Mouse (Mus musculus) left cerebral cortex, postnatal 36 days (tissue): ENCODE data around the gene Htr6. TPM values are rescaled to one million over a fixed set of nuclear protein-coding genes. Genes with fewer than 3 reads are reported as not detected.

Experiments used
- DNase-seq, 2 experiments: peaks; one replicate each; pipeline ENCODE4 v3.0.0; 2021 to 2022; ENCODE audit warnings: low spot score in 2 of 2, mixed read lengths in 1 of 2
- intact Hi-C: fragments of 180-260 bp; cut with DNase I; formaldehyde crosslinking; loops from one replicate; pipeline ENCODE4 v1.15.1; 2025
- total RNA-seq, 2 experiments: library from RNA; stranded (reverse); gene quantifications; 2 replicates each; pipeline ENCODE4 v1.2.3; 2021

The Htr6 gene
- total RNA-seq, 2 experiments from 2014 or later = 6.6 to 8.5 TPM

DNA sequence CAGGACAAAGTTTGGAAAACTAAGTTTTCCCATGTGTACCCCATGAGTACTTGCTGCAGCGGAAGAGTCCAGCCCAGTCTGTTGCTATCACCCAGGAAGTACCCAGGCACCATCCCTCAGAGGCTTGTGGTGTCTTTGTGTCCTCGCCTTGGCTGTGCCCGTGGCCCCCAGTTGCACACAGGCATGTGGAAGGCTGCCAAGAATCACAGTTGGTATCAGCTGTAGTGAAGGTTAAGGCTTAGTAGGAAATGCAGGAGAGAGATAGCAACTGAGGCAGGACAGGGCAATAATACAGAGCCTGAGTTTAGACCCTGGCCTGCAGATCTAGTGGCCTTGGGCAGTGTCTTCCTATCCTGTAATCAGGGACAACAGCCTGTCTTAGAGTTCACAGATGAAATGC, 55.0 kb downstream of the Htr6 start:
- intact Hi-C loops = no loop called here
- no peak for DNase-seq

GRCm38 (mm10) chr4:139019413-139019812, 56.0 kb downstream of the Htr6 start:
- intact Hi-C loops = no loop called here
- no peak for DNase-seq

GRCm38 (mm10) chr4:139018976-139019375, 56.4 kb downstream of the Htr6 start:
- DNase-seq = no peak
- intact Hi-C loops = no loop called here

- no peak for DNase-seq
- intact Hi-C loops = no loop called here
Measured at GRCm38 (mm10) chr4:139018388-139018787, 57.0 kb downstream of the Htr6 start.

DNA sequence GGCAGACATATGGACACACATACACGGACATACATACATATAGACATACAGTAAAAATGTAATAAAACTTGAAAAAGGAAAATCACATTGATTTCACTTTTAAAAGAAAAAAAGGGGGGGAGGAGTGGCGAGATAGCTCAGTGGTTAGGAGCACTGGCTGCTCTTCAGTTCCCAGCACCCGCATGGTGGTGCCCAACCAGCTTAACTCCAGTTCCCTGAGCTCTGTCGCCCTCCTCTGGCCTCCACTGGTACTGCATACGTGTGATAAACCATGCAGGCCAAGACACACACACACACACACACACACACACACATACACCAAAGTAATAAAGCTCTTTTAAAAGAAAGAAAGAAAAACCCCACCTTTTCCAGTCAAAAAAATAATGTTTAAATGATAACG, 60.6 kb downstream of the Htr6 start:
- intact Hi-C loops = no loop called here
- no peak for DNase-seq

DNA sequence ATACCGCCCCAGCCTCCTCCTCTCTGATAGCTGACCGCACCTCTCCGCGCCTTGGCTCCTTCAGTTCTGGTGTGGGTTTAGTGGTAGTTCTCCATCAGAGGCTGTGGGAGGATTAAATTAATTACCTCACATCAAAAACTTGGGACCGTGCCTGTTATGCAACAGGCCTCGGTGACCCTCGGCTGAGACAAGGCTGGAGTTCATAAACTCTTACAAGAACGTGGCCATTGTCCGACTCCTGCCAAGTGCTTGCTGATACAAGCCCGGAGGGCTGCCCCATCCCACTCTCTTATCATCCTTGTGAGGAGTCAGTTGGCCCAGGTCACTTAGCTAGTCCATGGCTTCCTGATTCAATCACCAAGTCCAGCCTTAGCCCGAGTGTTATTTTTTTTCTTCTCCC, 62.1 kb downstream of the Htr6 start:
- DNase-seq = no peak
- intact Hi-C loops = no loop called here

DNA sequence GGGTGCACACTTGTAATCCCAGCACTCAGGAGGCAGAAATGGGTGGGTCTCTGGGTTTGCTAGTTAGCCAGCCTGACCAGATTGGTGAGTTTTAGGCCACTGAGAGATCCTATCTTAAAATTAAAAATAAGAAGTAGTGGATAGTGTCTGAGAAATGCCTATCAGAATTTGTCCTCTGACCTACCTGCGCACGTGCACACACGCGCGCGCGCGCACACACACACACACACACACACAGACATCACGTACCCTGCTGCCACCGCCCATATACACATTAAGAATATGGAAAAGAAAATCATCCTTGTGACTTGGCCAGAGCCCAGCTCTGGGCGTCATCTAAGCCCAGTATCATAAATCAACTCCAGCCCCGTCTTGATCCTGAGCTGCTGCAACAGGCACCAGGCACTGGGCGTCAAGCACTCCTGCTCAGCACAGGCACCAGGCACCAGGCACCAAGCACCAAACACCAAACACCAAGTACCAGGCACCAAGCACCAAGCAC, 64.1 kb downstream of the Htr6 start:
- intact Hi-C loops = no loop called here
- DNase-seq = no peak

Other genes with a start within 250 kb of the Htr6 start
- gene Pla2g5, start 212.1 kb downstream of the Htr6 start, total RNA-seq = 1 to 10 TPM; 2.6 to 6.2 TPM
- not detected for gene Gm13030, start 201.6 kb downstream of the Htr6 start, total RNA-seq
- not detected for gene Pla2g2e, start 197.6 kb downstream of the Htr6 start, total RNA-seq
- gene Otud3, start 161.6 kb downstream of the Htr6 start, total RNA-seq = 10 to 100 TPM; 18.1 to 18.3 TPM
- not detected for gene Rnf186, start 108.5 kb downstream of the Htr6 start, total RNA-seq
- 1 to 10 TPM; 2.6 to 2.7 TPM for gene Tmco4, start 102.7 kb downstream of the Htr6 start, total RNA-seq
- gene Nbl1, start 17.4 kb upstream of the Htr6 start, total RNA-seq = 10 to 100 TPM; 73.0 to 76.2 TPM
- 100 to 1,000 TPM; 196 to 197 TPM for gene Minos1, start 55.5 kb upstream of the Htr6 start, total RNA-seq
- 100 to 1,000 TPM; 343 to 354 TPM for gene Capzb, start 117.3 kb upstream of the Htr6 start, total RNA-seq
- gene Pqlc2, start 235.1 kb upstream of the Htr6 start, total RNA-seq = 10 to 100 TPM; 11.1 to 13.4 TPM
- 10 to 100 TPM; 24.9 to 32.3 TPM for gene Akr7a5, start 235.2 kb upstream of the Htr6 start, total RNA-seq